Mouse (Mus musculus) kidney, embryonic 16.5 days (tissue): ENCODE results near the gene Asb2. TPM values are rescaled to one million over a fixed set of nuclear protein-coding genes. Genes with fewer than 3 reads are reported as not detected.

ENCODE experiments used
- ATAC-seq: fragments of 200-750 bp; cut with Nextera tagmentation; 2 replicates; pipeline ENCODE4 v1.8.0; 2017; ENCODE audit warnings: moderate TSS enrichment; ENCODE audit not compliant: low FRiP score, low TSS enrichment
- H3K27ac ChIP-seq: fragments of 300-500 bp; sonication (generic); 2 replicates; pipeline ENCODE4 v1.5.1; 2014; ENCODE audit warnings: low read length
- H3K27me3 ChIP-seq: fragments of 300-500 bp; sonication (generic); 2 replicates; pipeline ENCODE4 v1.6.1; 2014; ENCODE audit warnings: low read length, control low read depth, mixed read lengths; ENCODE audit not compliant: insufficient read depth
- H3K36me3 ChIP-seq: fragments of 300-500 bp; sonication (generic); 2 replicates; pipeline ENCODE4 v1.6.1; 2014; ENCODE audit warnings: low read length, control low read depth, mixed read lengths; ENCODE audit not compliant: insufficient read depth
- H3K4me1 ChIP-seq: fragments of 300-500 bp; sonication (generic); 2 replicates; pipeline ENCODE4 v1.6.1; 2014; ENCODE audit warnings: low read length, control low read depth, mixed read lengths; ENCODE audit not compliant: insufficient read depth
- H3K4me2 ChIP-seq: fragments of 300-500 bp; sonication (generic); replicated peaks from 2 replicates; pipeline ENCODE4 v1.6.1; 2014; ENCODE audit warnings: low read depth, low read length
- H3K4me3 ChIP-seq: fragments of 300-500 bp; sonication (generic); 2 replicates; pipeline ENCODE4 v1.5.1; 2014; ENCODE audit warnings: mild to moderate bottlenecking, low read length
- H3K9ac ChIP-seq: fragments of 300-500 bp; sonication (generic); replicated peaks from 2 replicates; pipeline ENCODE4 v1.6.1; 2014; ENCODE audit warnings: low read length
- H3K9me3 ChIP-seq: fragments of 300-500 bp; sonication (generic); 2 replicates; pipeline ENCODE4 v1.6.1; 2016; ENCODE audit warnings: low read length, control low read depth
- WGBS: fragments of 180-500 bp; shearing (Covaris S2); extraction: QIAGEN DNeasy Blood & Tissue Kit; methylation state at CpG from one replicate; pipeline ENCODE4 v1.1.7; 2014; 5-methylcytosine and 5-hydroxymethylcytosine counted together
- polyA plus RNA-seq: library from polyadenylated mRNA; unstranded; fragments of >200 nt; fragmentation: Nextera tagmentation; extraction: Ambion mirVana; gene quantifications from 2 replicates; pipeline ENCODE4 v1.2.1, GENCODE M21; 2015

Asb2 gene
- polyA plus RNA-seq, 1 experiment from 2014 or later = 4.5 TPM

DNA sequence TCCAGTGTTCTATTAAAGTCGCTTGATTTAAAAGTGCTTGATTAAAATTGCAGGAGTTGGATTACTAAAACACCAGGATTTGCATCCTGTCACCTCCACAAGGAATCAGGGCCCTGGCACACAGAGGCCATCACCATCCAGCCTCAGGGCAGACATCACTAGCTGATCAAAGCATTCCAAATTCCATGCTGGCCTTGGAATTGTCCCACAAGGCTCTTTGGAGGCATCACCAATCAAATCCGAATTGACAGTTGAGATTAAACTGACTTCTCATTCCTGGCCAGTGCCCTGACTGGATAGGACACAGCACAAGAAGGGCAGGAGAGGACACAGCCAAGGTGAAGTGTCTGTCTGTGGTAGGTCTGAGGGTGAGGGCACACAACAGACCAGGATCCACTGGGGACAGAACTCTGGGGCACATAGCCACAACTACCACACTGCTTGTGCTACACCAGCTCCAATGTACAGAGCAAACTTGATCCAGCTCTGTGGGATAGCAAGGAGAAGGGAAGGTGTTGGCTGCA, 45.0 kb downstream of the Asb2 start, which contains the start of gene Fam181a:
TSS of gene Fam181a (plus strand) at position 232 of the 524 bp plus-strand sequence.
- no peak for ATAC-seq
- no peak within 1 kb of the TSS for H3K4me3 ChIP-seq
- 62% methylated on average over 2 of the region's 2 CpGs for WGBS
- no peaks in the 10 kb centered on the region for H3K9me3 ChIP-seq
- H3K4me1 ChIP-seq = 0 out of 2 replicates have a peak, but pooled peaks cover 8% of the 10 kb centered on the region
- no peaks in the 10 kb centered on the region for H3K36me3 ChIP-seq
- H3K27ac ChIP-seq = no peak within 1 kb of the TSS
- no peak within 1 kb of the TSS for H3K9ac ChIP-seq
- peaks cover 9% of the 10 kb centered on the region for H3K27me3 ChIP-seq
- H3K4me2 ChIP-seq = no peak within 1 kb of the TSS

DNA sequence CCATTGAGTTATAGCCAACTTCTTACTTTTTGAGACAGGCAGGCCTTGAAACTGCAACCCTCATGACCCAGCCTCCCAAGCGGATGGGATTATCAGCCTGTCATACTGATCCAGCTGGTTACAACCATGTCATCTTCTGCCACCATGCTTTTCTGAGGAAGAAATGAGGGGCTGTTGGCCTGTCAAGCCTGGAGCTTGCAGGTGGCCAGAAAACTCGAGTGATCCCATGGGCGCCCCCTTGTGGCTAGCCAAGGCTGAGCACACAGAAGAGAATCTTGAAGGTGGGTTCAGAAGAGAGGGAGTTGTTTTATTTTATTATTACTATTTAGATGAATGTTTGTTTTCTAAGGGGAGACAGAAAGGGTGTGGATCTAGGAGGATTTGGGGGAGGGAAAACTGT, 49.1 kb downstream of the Asb2 start:
- WGBS = 26% methylated on average over 3 of the region's 3 CpGs
- H3K4me1 ChIP-seq = no peaks in the 10 kb centered on the region
- no peak overlapping the region for H3K9ac ChIP-seq
- no peak overlapping the region for H3K4me3 ChIP-seq
- H3K27me3 ChIP-seq = no peaks in the 10 kb centered on the region; the same call in 1 of the 2 replicates
- no peak overlapping the region for H3K4me2 ChIP-seq
- ATAC-seq = no peak
- no peaks in the 10 kb centered on the region for H3K9me3 ChIP-seq
- H3K27ac ChIP-seq = no peak overlapping the region
- H3K36me3 ChIP-seq = no peaks in the 10 kb centered on the region

DNA sequence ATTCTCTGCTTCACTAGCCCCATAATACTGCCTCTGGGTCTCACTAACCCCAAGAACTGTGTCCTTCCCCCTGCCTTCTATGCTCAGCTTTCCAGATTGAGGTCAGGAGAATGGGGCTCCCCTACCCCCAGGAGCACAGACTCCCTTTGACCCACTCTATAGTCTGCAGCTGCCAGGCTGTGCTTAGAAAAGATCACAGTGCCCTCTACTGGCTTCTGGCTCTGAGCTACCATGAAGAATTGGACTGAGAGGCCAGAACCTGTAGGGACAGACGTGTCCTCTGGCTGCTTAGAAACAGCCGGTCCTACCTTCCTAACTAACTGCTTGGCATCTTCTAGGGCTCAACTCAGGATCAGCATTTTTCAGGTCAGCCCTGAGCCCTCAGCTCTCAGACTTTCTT, 49.6 kb downstream of the Asb2 start:
- Histone ChIP-seq H3K4me2 (no peak overlapping the region), H3K27me3 (no peaks in the 10 kb centered on the region), H3K4me3 (no peak overlapping the region), H3K9ac (no peak overlapping the region), H3K27ac (no peak overlapping the region), H3K4me1 (no peaks in the 10 kb centered on the region), H3K9me3 (no peaks in the 10 kb centered on the region), H3K36me3 (no peaks in the 10 kb centered on the region)
- WGBS = 36% methylated on average over 2 of the region's 2 CpGs
- ATAC-seq = peak; percentile 40; the same call in 1 of the 2 replicates

DNA sequence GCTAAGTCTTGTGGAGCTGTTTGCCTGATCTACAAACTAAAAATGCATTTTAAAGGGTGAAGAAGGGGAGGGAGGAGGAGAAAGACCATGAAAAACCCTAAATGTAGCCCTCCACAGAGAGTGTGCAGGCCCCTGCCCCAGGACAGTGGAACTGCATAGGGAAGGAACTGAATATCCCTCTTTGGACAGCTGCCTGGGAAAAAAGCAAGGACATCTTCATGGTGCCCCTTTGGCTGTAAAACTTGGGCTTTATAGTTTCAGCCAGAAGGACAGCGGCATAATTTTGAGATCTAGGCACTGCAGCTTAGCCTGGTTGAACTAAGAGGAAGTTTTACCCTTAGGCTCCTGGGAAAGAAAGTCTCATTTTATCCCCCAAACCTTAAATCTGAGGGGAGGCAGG, 52.8 kb downstream of the Asb2 start:
- Histone ChIP-seq H3K27ac (no peak overlapping the region), H3K4me1 (peaks cover 4% of the 10 kb centered on the region; the same call in 1 of the 2 replicates), H3K9ac (no peak overlapping the region), H3K36me3 (no peaks in the 10 kb centered on the region), H3K4me2 (no peak overlapping the region), H3K27me3 (no peaks in the 10 kb centered on the region; the same call in 1 of the 2 replicates), H3K4me3 (no peak overlapping the region), H3K9me3 (no peaks in the 10 kb centered on the region)
- WGBS = 84% methylated on average over 1 of the region's 1 CpGs
- no peak for ATAC-seq

DNA sequence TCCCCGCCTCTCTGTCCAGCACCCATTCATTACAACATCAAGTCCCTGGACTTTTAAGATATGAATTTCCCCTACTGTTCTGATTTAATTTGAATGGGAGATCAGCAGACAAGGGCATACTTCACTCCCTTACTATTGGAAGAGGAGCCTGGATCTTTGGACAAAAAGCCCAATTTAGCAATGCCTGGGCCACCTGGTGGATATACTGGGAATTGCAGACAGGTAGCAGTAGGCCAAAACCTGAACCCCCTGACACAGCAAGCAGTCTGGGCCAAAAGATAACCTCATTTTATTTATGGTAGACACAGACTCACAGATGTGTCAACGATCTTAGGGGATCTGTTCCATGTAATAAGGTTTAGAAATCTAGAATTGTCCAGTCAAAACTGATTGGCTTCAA, 54.2 kb downstream of the Asb2 start:
- Histone ChIP-seq H3K27me3 (no peaks in the 10 kb centered on the region; the same call in 1 of the 2 replicates), H3K4me2 (no peak overlapping the region), H3K36me3 (no peaks in the 10 kb centered on the region), H3K4me3 (no peak overlapping the region), H3K27ac (no peak overlapping the region), H3K9me3 (no peaks in the 10 kb centered on the region), H3K4me1 (peaks cover 4% of the 10 kb centered on the region; the same call in 1 of the 2 replicates), H3K9ac (no peak overlapping the region)
- no peak for ATAC-seq
- 50% methylated on average over 2 of the region's 2 CpGs for WGBS

GRCm38 (mm10) chr12:103300493-103300892, 55.3 kb downstream of the Asb2 start:
- no peak overlapping the region for H3K9ac ChIP-seq
- H3K27ac ChIP-seq = no peak overlapping the region
- peaks cover 4% of the 10 kb centered on the region; the same call in 1 of the 2 replicates for H3K4me1 ChIP-seq
- 15% methylated on average over 9 of the region's 9 CpGs for WGBS
- ATAC-seq = no peak
- H3K4me2 ChIP-seq = no peak overlapping the region
- H3K36me3 ChIP-seq = no peaks in the 10 kb centered on the region
- no peaks in the 10 kb centered on the region for H3K9me3 ChIP-seq
- no peak overlapping the region for H3K4me3 ChIP-seq
- no peaks in the 10 kb centered on the region; the same call in 1 of the 2 replicates for H3K27me3 ChIP-seq

DNA sequence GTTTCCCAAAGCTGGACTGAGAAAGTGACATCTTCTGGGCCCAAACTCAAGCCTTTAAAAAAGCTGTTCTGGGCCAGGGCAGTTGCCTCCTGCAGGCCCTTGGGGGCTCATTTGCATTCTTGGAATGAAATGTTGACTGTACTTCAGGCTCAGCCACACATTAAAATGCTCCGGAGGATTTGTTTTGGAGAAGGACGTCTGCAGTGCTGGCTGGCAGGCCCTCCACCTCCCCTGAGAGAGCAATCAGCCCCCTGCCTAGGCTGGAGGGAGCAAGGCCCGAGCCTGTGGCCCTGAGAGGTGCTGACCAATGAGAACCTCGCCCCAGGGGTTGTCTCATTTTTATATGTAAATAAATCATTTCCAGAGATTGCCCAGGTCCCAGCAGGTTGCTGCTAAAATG, 59.5 kb downstream of the Asb2 start:
- 26% methylated on average over 4 of the region's 4 CpGs for WGBS
- Histone ChIP-seq H3K4me1 (peaks cover 4% of the 10 kb centered on the region; the same call in 1 of the 2 replicates), H3K4me2 (no peak overlapping the region), H3K27me3 (no peaks in the 10 kb centered on the region; the same call in 1 of the 2 replicates), H3K4me3 (no peak overlapping the region), H3K9ac (no peak overlapping the region), H3K36me3 (no peaks in the 10 kb centered on the region), H3K9me3 (no peaks in the 10 kb centered on the region), H3K27ac (no peak overlapping the region)
- ATAC-seq = no peak

- Histone ChIP-seq H3K27ac (no peak overlapping the region), H3K4me3 (no peak overlapping the region)
- 89% methylated on average over 3 of the region's 3 CpGs for WGBS
Observed at GRCm38 (mm10) chr12:103292366-103292765, 63.4 kb downstream of the Asb2 start.

DNA sequence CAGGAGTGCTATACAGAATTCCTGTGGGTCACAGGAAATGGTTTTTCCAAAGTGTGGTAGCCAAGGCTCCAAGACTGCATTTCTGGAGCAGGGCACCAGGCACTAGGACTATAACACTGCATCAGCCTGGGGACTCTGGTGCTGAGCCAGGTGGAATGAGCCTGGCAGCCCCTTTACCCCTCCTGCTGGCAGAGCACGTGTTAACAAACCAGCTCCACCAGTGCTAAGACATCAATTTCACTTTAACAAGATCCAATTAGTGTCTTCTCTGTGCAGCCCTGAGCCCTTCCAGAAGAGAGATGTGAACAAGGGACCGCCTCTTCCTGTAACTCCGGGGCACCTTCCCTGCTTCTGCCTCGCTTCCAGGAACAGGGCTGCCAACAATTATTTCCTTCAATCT, 68.5 kb downstream of the Asb2 start:
- WGBS = 69% methylated on average over 4 of the region's 4 CpGs

More at GRCm38 (mm10) chr12:103292366-103292765, 63.4 kb downstream of the Asb2 start:
- Histone ChIP-seq H3K4me1 (no peaks in the 10 kb centered on the region), H3K27me3 (no peaks in the 10 kb centered on the region), H3K36me3 (no peaks in the 10 kb centered on the region), H3K4me2 (no peak overlapping the region), H3K9ac (no peak overlapping the region), H3K9me3 (no peaks in the 10 kb centered on the region)
- ATAC-seq = no peak

DNA sequence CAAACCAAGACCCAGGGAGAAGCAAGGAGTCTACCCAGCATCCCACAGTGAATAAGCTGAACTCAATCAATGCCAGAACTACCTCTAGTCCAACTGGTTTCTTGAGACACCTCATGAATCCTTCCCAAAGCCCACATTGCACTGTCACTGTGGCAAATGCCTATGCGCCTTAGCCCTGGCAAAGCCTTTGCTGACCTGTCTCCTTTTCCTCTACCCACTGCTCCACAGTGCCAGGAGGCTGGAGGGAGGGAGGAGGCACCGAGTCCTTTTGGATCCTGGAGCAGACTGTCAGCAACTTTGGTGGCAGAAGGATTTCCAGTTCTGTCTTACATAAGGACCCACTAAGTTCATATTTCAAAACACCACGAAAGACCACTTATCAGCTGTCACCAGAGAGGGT, 72.4 kb downstream of the Asb2 start:
- 79% methylated on average over 3 of the region's 3 CpGs for WGBS
- H3K9ac ChIP-seq = no peak overlapping the region
- H3K27ac ChIP-seq = no peak overlapping the region
- peaks cover 2% of the 10 kb centered on the region for H3K9me3 ChIP-seq
- no peaks in the 10 kb centered on the region for H3K27me3 ChIP-seq
- ATAC-seq = no peak
- no peak overlapping the region for H3K4me2 ChIP-seq
- H3K36me3 ChIP-seq = no peaks in the 10 kb centered on the region
- H3K4me1 ChIP-seq = no peaks in the 10 kb centered on the region
- no peak overlapping the region for H3K4me3 ChIP-seq

More for the DNA sequence above, 68.5 kb downstream of the Asb2 start:
- Histone ChIP-seq H3K9me3 (no peaks in the 10 kb centered on the region), H3K4me3 (no peak overlapping the region), H3K36me3 (no peaks in the 10 kb centered on the region), H3K27me3 (no peaks in the 10 kb centered on the region), H3K27ac (no peak overlapping the region), H3K4me2 (no peak overlapping the region), H3K4me1 (no peaks in the 10 kb centered on the region), H3K9ac (no peak overlapping the region)
- no peak for ATAC-seq
